Comparison of ENCODE assay signal across 14 mouse cellular contexts in the genomic region with DNA sequence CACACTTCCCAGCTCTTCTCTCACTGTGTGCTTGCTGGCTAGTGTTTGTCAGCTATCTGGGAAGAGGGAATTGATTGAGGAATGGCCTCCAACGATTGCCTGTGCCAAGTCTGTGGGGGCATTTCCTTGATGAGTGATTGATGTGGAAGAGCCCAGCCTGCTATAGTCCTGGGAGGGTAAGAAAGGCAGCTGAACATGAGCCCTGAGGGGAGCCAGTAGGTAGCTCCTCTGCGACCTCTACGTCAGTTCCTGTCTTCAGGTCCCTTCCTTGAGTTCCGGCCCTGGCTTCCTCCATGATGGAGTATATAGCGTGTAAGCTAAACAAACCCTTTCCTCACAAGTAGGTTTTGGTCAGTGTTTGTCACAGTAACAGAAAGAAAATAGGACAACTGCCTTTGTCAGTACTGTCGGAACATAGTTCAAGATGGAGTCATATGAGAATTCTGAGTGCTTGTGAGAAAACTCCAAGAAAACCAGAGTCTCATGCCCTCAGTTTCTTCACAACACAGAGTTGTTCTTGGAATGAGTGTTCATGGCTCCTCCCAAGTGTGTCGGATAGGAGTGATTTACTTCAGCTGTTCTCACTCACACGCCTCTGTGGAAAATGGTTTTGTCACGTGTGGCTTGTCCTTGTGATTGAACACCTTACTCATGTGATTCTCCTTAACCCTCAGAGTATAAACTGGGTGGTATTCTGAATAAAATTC. TPM values are rescaled to one million over a fixed set of nuclear protein-coding genes. Genes with fewer than 3 reads are reported as not detected.
DNase-seq lines count a peak whose midpoint lies in the region; ATAC-seq and TF ChIP-seq lines count a peak whose summit lies in the region.
"Had no signal": no experiment of that assay in that cellular context is flagged by ENCODE, and none has a peak within 500 bp of the region (broad histone marks: within the 10 kb centered on the region; RNA-seq: fewer than 3 reads in every experiment).

No protein-coding gene starts in this region.

- TF ChIP-seq POLR2A in olfactory bulb, adult 2 months (IDR thresholded peaks at IDR 0.05; ENCODE audit: insufficient read depth, low read depth, low read length), result no peak

- TF ChIP-seq EP300 in heart, postnatal 0 days (IDR thresholded peaks at IDR 0.05; ENCODE audit: low read depth), result no peak

- 0 out of 2 replicates have a peak, but pooled peaks cover 13% of the 10 kb centered on the region for H3K36me3 ChIP-seq in heart, postnatal 0 days (replicated peaks; ENCODE audit: control insufficient read depth, insufficient read depth, low read length)
- H3K36me3 ChIP-seq in lung, embryonic 14.5 days (ENCODE audit: insufficient read depth), result no peaks in the 10 kb centered on the region
- H3K36me3 ChIP-seq: forebrain, embryonic 12.5 days had no signal

- TF ChIP-seq CTCF in heart, postnatal 0 days (IDR thresholded peaks at IDR 0.05; ENCODE audit: low read depth), result no peak
- TF ChIP-seq CTCF in lung, embryonic 14.5 days (IDR thresholded peaks at IDR 0.05; ENCODE audit: low read depth), result no peak
- TF ChIP-seq CTCF in olfactory bulb, adult 2 months (IDR thresholded peaks at IDR 0.05; ENCODE audit: insufficient read depth, low read depth, low read length), result no peak

- H3K9me3 ChIP-seq in heart, postnatal 0 days (replicated peaks; ENCODE audit: control insufficient read depth, low read length), result no peaks in the 10 kb centered on the region
- no peaks in the 10 kb centered on the region for H3K9me3 ChIP-seq in lung, embryonic 14.5 days (ENCODE audit: low read depth, low read length)
- H3K9me3 ChIP-seq: forebrain, embryonic 12.5 days had no signal

- no peak for DNase-seq in cerebellum, postnatal 36 days
- no peak for DNase-seq in heart, postnatal 0 days (ENCODE audit: low spot score)
- DNase-seq in heart, postnatal 36 days, result no peak
- DNase-seq in lung, embryonic 14.5 days, result peak; percentile 14
- no peak for DNase-seq in lung, postnatal 25 days (ENCODE audit: low spot score)
- DNase-seq in thymus, postnatal 4 days, result no peak
- DNase-seq: cerebellum, adult 11-12 months; kidney, adult 11 months; layer of hippocampus, postnatal 36 days; liver had no signal

- 0 out of 2 replicates have a peak, but pooled peaks have one; percentile 17 for ATAC-seq in cerebellum, adult (ENCODE audit: insufficient number of reproducible peaks, low FRiP score, low TSS enrichment)
- ATAC-seq in heart, postnatal 0 days (ENCODE audit: insufficient read depth, low read depth), result no peak
- peak; percentile 21; the same call in 1 of the 2 replicates for ATAC-seq in lung, embryonic 14.5 days (ENCODE audit: insufficient read depth)

- H3K4me2 ChIP-seq in heart, postnatal 0 days (ENCODE audit: low read depth, low read length), result no peak overlapping the region
- H3K4me2 ChIP-seq in lung, embryonic 14.5 days, result no peak overlapping the region
- H3K4me2 ChIP-seq: forebrain, embryonic 12.5 days had no signal

- no peaks in the 10 kb centered on the region for H3K27me3 ChIP-seq in heart, postnatal 0 days (ENCODE audit: control insufficient read depth, insufficient read depth, low read length)
- no peaks in the 10 kb centered on the region for H3K27me3 ChIP-seq in lung, embryonic 14.5 days (ENCODE audit: insufficient read depth, low read length)
- H3K27me3 ChIP-seq: forebrain, embryonic 12.5 days had no signal

- WGBS in heart, postnatal 0 days, result 69% methylated on average over 9 of the region's 9 CpGs
- 55% methylated on average over 9 of the region's 9 CpGs for WGBS in lung, embryonic 14.5 days
- WGBS in olfactory bulb, adult 2 months, result 83% methylated on average over 9 of the region's 9 CpGs

- H3K4me3 ChIP-seq in heart, postnatal 0 days (ENCODE audit: low read depth, low read length), result no peak overlapping the region
- H3K4me3 ChIP-seq in lung, embryonic 14.5 days (ENCODE audit: low read depth, low read length), result no peak overlapping the region
- H3K4me3 ChIP-seq in olfactory bulb, adult 2 months (ENCODE audit: insufficient read depth, low read depth, low read length), result no peak overlapping the region
- H3K4me3 ChIP-seq: forebrain, embryonic 12.5 days; megakaryocyte, embryonic 14.5 days had no signal

- peak overlapping the region; percentile 40 for H3K27ac ChIP-seq in heart, postnatal 0 days (ENCODE audit: low read depth)
- H3K27ac ChIP-seq in lung, embryonic 14.5 days (ENCODE audit: low read depth), result peak overlapping the region; percentile 38; the same call in 1 of the 2 replicates
- H3K27ac ChIP-seq in olfactory bulb, adult 2 months (ENCODE audit: insufficient read depth, low read depth, low read length), result peak overlapping the region; percentile 60; the same call in 1 of the 2 replicates
- H3K27ac ChIP-seq: forebrain, embryonic 12.5 days had no signal

- peaks cover 25% of the 10 kb centered on the region for H3K4me1 ChIP-seq in heart, postnatal 0 days (ENCODE audit: control insufficient read depth, insufficient read depth)
- no peaks in the 10 kb centered on the region for H3K4me1 ChIP-seq in lung, embryonic 14.5 days (ENCODE audit: insufficient read depth)
- H3K4me1 ChIP-seq in olfactory bulb, adult 2 months (ENCODE audit: control insufficient read depth, insufficient read depth, low read length), result peaks cover 25% of the 10 kb centered on the region
- H3K4me1 ChIP-seq: forebrain, embryonic 12.5 days had no signal

- intact Hi-C loops in heart, postnatal 36 days (cut with DNase I), result no loop called here

- H3K9ac ChIP-seq in heart, postnatal 0 days (replicated peaks; ENCODE audit: low read depth, low read length), result 0 out of 2 replicates have a peak overlapping the region, but pooled peaks have one; percentile 13
- H3K9ac ChIP-seq in lung, embryonic 14.5 days, result no peak overlapping the region
- H3K9ac ChIP-seq: forebrain, embryonic 12.5 days had no signal

RNA-seq across cellular contexts. Expression of gene Nceh1, which starts 22.9 kb away (rescaled TPM):
- total RNA-seq in heart, postnatal 0 days (2014; rRNA removed; ENCODE audit: low replicate concordance), result 80.7 and 81.0 TPM in 2 replicates
- 51.6 and 67.7 TPM in 2 replicates for polyA plus RNA-seq in heart, postnatal 0 days (2015; fragmentation: Nextera tagmentation; extraction: Ambion mirVana)
- total RNA-seq in heart, postnatal 36 days (2021), result 100 to 1,000 TPM; 203 to 236 TPM
- 4.1 and 6.8 TPM in 2 replicates for polyA plus RNA-seq in lung, embryonic 14.5 days (2014; fragmentation: Nextera tagmentation; extraction: Ambion mirVana)
- polyA plus RNA-seq in olfactory bulb, adult 2 months (2012; ENCODE audit: insufficient read depth, insufficient read length, low replicate concordance, missing spikeins), result not detected in 2 replicates

RNA-seq across cellular contexts. Expression of gene Ect2, which starts 52.0 kb away (rescaled TPM):
- 14.7 and 23.0 TPM in 2 replicates for total RNA-seq in heart, postnatal 0 days (2014; rRNA removed; ENCODE audit: low replicate concordance)
- polyA plus RNA-seq in heart, postnatal 0 days (2015; fragmentation: Nextera tagmentation; extraction: Ambion mirVana), result 7.9 and 8.6 TPM in 2 replicates
- under 1 TPM; 0.78 to 0.79 TPM for total RNA-seq in heart, postnatal 36 days (2021)
- 73.3 and 82.0 TPM in 2 replicates for polyA plus RNA-seq in lung, embryonic 14.5 days (2014; fragmentation: Nextera tagmentation; extraction: Ambion mirVana)
- not detected in 2 replicates for polyA plus RNA-seq in olfactory bulb, adult 2 months (2012; ENCODE audit: insufficient read depth, insufficient read length, low replicate concordance, missing spikeins)
